Mouse (Mus musculus) intestine, embryonic 16.5 days (tissue): ENCODE data around the gene Mical1. TPM values are rescaled to one million over a fixed set of nuclear protein-coding genes. Genes with fewer than 3 reads are reported as not detected.

ENCODE experiments used
- ATAC-seq: fragments of 200-750 bp; cut with Nextera tagmentation; 2 replicates; pipeline ENCODE4 v1.8.0; 2017; ENCODE audit warnings: moderate TSS enrichment, moderate library complexity
- H3K27ac ChIP-seq: fragments of 300-500 bp; sonication (generic); 2 replicates; pipeline ENCODE4 v1.5.1; 2014; ENCODE audit warnings: mild to moderate bottlenecking, low read length
- H3K27me3 ChIP-seq: fragments of 300-500 bp; sonication (generic); replicated peaks from 2 replicates; pipeline ENCODE4 v1.6.1; 2014; ENCODE audit warnings: low read length, control low read depth, mixed read lengths; ENCODE audit not compliant: control insufficient read depth, insufficient read depth
- H3K36me3 ChIP-seq: fragments of 300-500 bp; sonication (generic); 2 replicates; pipeline ENCODE4 v1.6.1; 2014; ENCODE audit warnings: low read length, control low read depth; ENCODE audit not compliant: control insufficient read depth, insufficient read depth
- H3K4me1 ChIP-seq: fragments of 300-500 bp; sonication (generic); 2 replicates; pipeline ENCODE4 v1.6.1; 2014; ENCODE audit warnings: low read length, control low read depth, mixed read lengths; ENCODE audit not compliant: control insufficient read depth, insufficient read depth
- H3K4me2 ChIP-seq: fragments of 300-500 bp; sonication (generic); 2 replicates; pipeline ENCODE4 v1.6.1; 2014; ENCODE audit warnings: low read depth, low read length, control low read depth
- H3K4me3 ChIP-seq: fragments of 300-500 bp; sonication (generic); 2 replicates; pipeline ENCODE4 v1.5.1; 2014; ENCODE audit warnings: mild to moderate bottlenecking, low read length
- H3K9ac ChIP-seq: fragments of 300-500 bp; sonication (generic); 2 replicates; pipeline ENCODE4 v1.6.1; 2014; ENCODE audit warnings: low read depth, low read length
- H3K9me3 ChIP-seq: fragments of 300-500 bp; sonication (generic); 2 replicates; pipeline ENCODE4 v1.6.1; 2016; ENCODE audit warnings: low read length, control low read depth; ENCODE audit not compliant: control insufficient read depth
- WGBS: fragments of 180-500 bp; shearing (Covaris S2); extraction: QIAGEN DNeasy Blood & Tissue Kit; methylation state at CpG from one replicate; pipeline ENCODE4 v1.1.7; 2014; 5-methylcytosine and 5-hydroxymethylcytosine counted together
- polyA plus RNA-seq: library from polyadenylated mRNA; unstranded; fragments of >200 nt; fragmentation: Nextera tagmentation; extraction: Ambion mirVana; gene quantifications from 2 replicates; pipeline ENCODE4 v1.2.1, GENCODE M21; 2015

The Mical1 gene
- polyA plus RNA-seq: 23.8 and 28.4 TPM in 2 replicates

- peak; percentile 63 for ATAC-seq
- H3K36me3 ChIP-seq: no peaks in the 10 kb centered on the region; the same call in 1 of the 2 replicates
- H3K4me2 ChIP-seq: peak within 1 kb of the TSS; percentile 88
- peak within 1 kb of the TSS; percentile 86 for H3K27ac ChIP-seq
- H3K9ac ChIP-seq: peak within 1 kb of the TSS; percentile 69
- H3K4me1 ChIP-seq: peaks cover 32% of the 10 kb centered on the region
- peak within 1 kb of the TSS; percentile 57 for H3K4me3 ChIP-seq
- under 1% methylated on average over 35 of the region's 35 CpGs for WGBS
- no peaks in the 10 kb centered on the region for H3K9me3 ChIP-seq
- H3K27me3 ChIP-seq: no peaks in the 10 kb centered on the region
These were observed at the start of gene Mical1 for GRCm38 (mm10) chr10:41476171-41477017. Gene Mical1, plus strand, starts transcription at chr10:41476314.

DNA sequence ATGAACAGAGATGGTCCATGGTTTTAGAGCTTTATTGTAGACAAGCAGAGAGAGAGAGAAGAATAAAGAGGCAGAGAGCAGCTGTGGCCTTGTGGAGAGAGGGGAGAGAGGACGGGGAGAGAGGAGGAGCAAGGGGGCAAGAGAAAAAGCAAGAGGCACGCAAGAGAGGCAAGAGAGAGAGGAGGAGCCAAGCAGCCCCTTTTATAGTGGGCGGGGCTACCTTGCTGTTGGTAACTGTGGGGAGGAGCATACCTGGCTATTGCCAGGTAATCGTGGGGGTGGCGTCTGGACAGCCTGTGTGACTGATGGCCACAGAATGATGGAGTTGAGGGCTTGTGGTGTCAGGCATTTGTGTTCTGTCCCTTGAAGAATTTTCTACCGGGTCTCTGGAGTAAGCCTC is 49.7 kb upstream of the Mical1 start:
- 48% methylated on average over 6 of the region's 6 CpGs for WGBS
- H3K4me1 ChIP-seq: no peaks in the 10 kb centered on the region
- no peak overlapping the region for H3K9ac ChIP-seq
- no peaks in the 10 kb centered on the region for H3K27me3 ChIP-seq
- H3K36me3 ChIP-seq: no peaks in the 10 kb centered on the region
- no peak overlapping the region for H3K4me2 ChIP-seq
- no peak overlapping the region for H3K4me3 ChIP-seq
- no peak for ATAC-seq
- H3K9me3 ChIP-seq: no peaks in the 10 kb centered on the region
- no peak overlapping the region for H3K27ac ChIP-seq

GRCm38 (mm10) chr10:41434624-41435023 is 41.5 kb upstream of the Mical1 start:
- no peak overlapping the region for H3K9ac ChIP-seq
- H3K4me1 ChIP-seq: no peaks in the 10 kb centered on the region
- no peaks in the 10 kb centered on the region for H3K27me3 ChIP-seq
- H3K27ac ChIP-seq: no peak overlapping the region
- no peak overlapping the region for H3K4me2 ChIP-seq
- ATAC-seq: no peak
- WGBS: 28% methylated on average over 4 of the region's 4 CpGs
- no peak overlapping the region for H3K4me3 ChIP-seq
- H3K9me3 ChIP-seq: no peaks in the 10 kb centered on the region
- no peaks in the 10 kb centered on the region for H3K36me3 ChIP-seq

DNA sequence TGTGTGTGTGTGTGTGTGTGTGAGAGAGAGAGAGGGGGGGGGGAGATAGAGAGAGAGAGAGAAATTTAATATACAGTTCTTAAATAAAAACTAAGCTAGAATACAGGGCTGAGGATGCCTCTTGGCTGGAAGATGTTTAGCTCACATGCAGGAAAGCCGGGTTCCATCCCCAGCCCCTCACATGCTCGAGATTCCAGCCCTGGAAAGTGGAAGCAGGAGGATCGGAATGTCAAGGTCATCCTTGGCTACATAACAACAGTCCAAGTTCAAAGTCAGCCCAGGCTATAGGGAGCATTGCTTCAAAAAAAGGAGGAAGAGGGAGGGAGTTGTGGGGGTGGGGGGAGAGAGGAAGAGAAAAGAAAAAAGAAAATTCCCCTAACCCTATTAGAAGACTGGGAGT is 41.0 kb upstream of the Mical1 start:
- H3K27ac ChIP-seq: no peak overlapping the region
- H3K4me1 ChIP-seq: no peaks in the 10 kb centered on the region
- WGBS: 20% methylated on average over 3 of the region's 3 CpGs
- no peak overlapping the region for H3K9ac ChIP-seq
- no peaks in the 10 kb centered on the region for H3K9me3 ChIP-seq
- no peak overlapping the region for H3K4me2 ChIP-seq
- H3K4me3 ChIP-seq: no peak overlapping the region
- H3K27me3 ChIP-seq: no peaks in the 10 kb centered on the region
- no peaks in the 10 kb centered on the region for H3K36me3 ChIP-seq
- ATAC-seq: no peak

- H3K4me3 ChIP-seq: no peak overlapping the region
- H3K4me2 ChIP-seq: no peak overlapping the region
- whole genome bisulfite sequencing: 93% methylated on average over 1 of the region's 1 CpGs
- H3K27ac ChIP-seq: no peak overlapping the region
- ATAC-seq: no peak
- H3K9ac ChIP-seq: no peak overlapping the region
- H3K36me3 ChIP-seq: no peaks in the 10 kb centered on the region; the same call in 1 of the 2 replicates
- no peaks in the 10 kb centered on the region for H3K9me3 ChIP-seq
- H3K27me3 ChIP-seq: no peaks in the 10 kb centered on the region
- H3K4me1 ChIP-seq: peaks cover 16% of the 10 kb centered on the region
These were observed 27.9 kb upstream of the Mical1 start for GRCm38 (mm10) chr10:41448216-41448615.

- peak overlapping the region; percentile 93 for H3K4me3 ChIP-seq
- H3K27ac ChIP-seq: peak overlapping the region; percentile 77
- H3K9ac ChIP-seq: peak overlapping the region; percentile 69
- peak overlapping the region; percentile 88 for H3K4me2 ChIP-seq
- 12% methylated on average over 14 of the region's 14 CpGs for WGBS
- ATAC-seq: peak; percentile 64
- no peaks in the 10 kb centered on the region for H3K9me3 ChIP-seq
- H3K4me1 ChIP-seq: peaks cover 16% of the 10 kb centered on the region
- no peaks in the 10 kb centered on the region for H3K27me3 ChIP-seq
- H3K36me3 ChIP-seq: no peaks in the 10 kb centered on the region; the same call in 1 of the 2 replicates
These were observed 26.4 kb upstream of the Mical1 start for GRCm38 (mm10) chr10:41449684-41450083.

DNA sequence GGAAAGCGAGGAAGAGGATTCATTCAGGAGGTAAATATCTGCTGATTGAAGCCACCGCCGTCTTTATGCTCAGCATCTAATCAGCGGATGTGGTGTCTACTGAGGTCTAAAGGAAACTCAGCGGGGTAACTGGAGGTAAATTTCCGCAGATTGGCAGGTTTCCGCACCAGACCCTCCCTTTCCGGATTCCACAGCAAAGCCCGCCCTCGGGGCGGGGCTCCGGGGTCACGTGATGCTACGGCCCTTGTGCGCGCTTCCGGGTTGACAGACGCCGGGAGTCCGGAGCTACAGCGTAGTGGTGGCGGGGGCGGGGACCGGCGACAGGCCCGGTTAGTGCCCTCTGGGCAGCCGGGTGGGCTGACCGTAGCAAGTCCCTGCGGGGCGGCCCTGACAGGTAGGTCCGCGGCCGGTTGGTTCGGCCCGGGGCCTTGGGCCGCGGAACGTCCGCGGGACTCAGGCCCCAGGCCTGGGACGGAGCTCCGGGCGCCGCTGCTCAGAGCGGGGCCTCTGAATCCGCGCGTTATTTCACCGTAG is 25.9 kb upstream of the Mical1 start, which contains the start of gene Zbtb24:
Gene Zbtb24, plus strand, starts transcription at position 247 of the 534 bp plus-strand sequence.
- Histone ChIP-seq H3K9ac (peak within 1 kb of the TSS; percentile 85), H3K27ac (peak within 1 kb of the TSS; percentile 77), H3K4me1 (peaks cover 16% of the 10 kb centered on the region), H3K27me3 (no peaks in the 10 kb centered on the region), H3K9me3 (no peaks in the 10 kb centered on the region), H3K4me3 (peak within 1 kb of the TSS; percentile 93), H3K4me2 (peak within 1 kb of the TSS; percentile 88), H3K36me3 (no peaks in the 10 kb centered on the region; the same call in none of the 2 replicates)
- under 1% methylated on average over 49 of the region's 49 CpGs for WGBS
- ATAC-seq: peak; percentile 96

DNA sequence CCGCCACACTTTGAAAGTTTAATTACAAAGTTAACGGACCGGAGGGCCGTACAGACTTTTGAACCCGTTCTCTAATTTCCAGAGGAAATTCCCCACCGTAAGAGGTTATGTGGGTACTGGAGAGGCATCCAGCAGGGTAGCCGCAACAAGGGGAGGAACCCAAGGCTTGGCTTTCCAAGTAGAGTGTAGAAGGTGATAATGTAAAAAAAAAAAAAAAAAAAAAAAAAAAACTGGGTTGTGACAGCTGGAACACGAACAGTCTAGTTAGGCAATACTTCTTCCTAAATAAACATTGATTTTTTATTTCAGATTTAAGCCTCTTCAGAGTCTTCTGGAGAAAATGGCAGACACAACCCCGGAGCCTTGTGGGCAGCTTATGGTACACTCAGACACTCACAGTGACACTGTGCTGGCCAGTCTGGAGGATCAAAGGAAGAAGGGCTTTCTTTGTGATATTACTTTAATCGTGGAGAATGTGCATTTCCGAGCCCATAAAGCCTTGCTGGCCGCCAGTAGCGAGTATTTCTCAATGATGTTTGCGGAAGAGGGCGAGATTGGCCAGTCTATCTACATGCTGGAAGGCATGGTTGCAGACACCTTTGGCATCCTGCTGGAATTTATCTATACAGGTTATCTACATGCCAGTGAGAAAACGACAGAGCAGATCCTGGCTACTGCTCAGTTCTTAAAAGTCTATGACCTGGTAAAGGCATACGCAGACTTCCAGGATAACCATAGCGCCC is 25.2 kb upstream of the Mical1 start:
- H3K9ac ChIP-seq: peak overlapping the region; percentile 85
- ATAC-seq: peak; percentile 36; the same call in 1 of the 2 replicates
- H3K27me3 ChIP-seq: no peaks in the 10 kb centered on the region
- peak overlapping the region; percentile 60 for H3K4me2 ChIP-seq
- peak overlapping the region; percentile 93 for H3K4me3 ChIP-seq
- no peaks in the 10 kb centered on the region; the same call in none of the 2 replicates for H3K36me3 ChIP-seq
- H3K4me1 ChIP-seq: peaks cover 16% of the 10 kb centered on the region
- peak overlapping the region; percentile 65; the same call in 1 of the 2 replicates for H3K27ac ChIP-seq
- H3K9me3 ChIP-seq: no peaks in the 10 kb centered on the region
- 46% methylated on average over 18 of the region's 18 CpGs for WGBS

GRCm38 (mm10) chr10:41451656-41452055 is 24.5 kb upstream of the Mical1 start:
- WGBS: 86% methylated on average over 9 of the region's 9 CpGs
- H3K4me3 ChIP-seq: no peak overlapping the region
- H3K9me3 ChIP-seq: no peaks in the 10 kb centered on the region
- H3K9ac ChIP-seq: no peak overlapping the region
- ATAC-seq: no peak
- peaks cover 16% of the 10 kb centered on the region for H3K4me1 ChIP-seq
- no peaks in the 10 kb centered on the region for H3K27me3 ChIP-seq
- H3K4me2 ChIP-seq: peak overlapping the region; percentile 60
- H3K27ac ChIP-seq: peak overlapping the region; percentile 53; the same call in 1 of the 2 replicates
- H3K36me3 ChIP-seq: peaks cover 4% of the 10 kb centered on the region
